ENCODE assay signal across 8 mouse cellular contexts in genomic region chr2:152227051-152227481, GRCm38 (mm10). TPM values are rescaled to one million over a fixed set of nuclear protein-coding genes. Genes with fewer than 3 reads are reported as not detected.
DNase-seq lines count a peak whose midpoint lies in the region; ATAC-seq lines count a peak whose summit lies in the region.

No protein-coding gene starts in this region.

- H3K4me2 ChIP-seq in forebrain, embryonic 14.5 days (ENCODE audit: low read length): peak overlapping the region; percentile 57

- peak; percentile 75 for ATAC-seq in cerebellum, adult (ENCODE audit: insufficient number of reproducible peaks, low FRiP score, low TSS enrichment)
- peak; percentile 82 for ATAC-seq in forebrain, embryonic 14.5 days
- peak; percentile 12 to 65; a peak in 3 of 4 replicates for ATAC-seq in hematopoietic stem cell, adult 5-6 weeks (replicated peaks in 1 of 2; ENCODE audit: insufficient read depth in 1 of 2, low FRiP score in 2 of 2, low TSS enrichment in 1 of 2, low read depth in 1 of 2, poor library complexity in 2 of 2, severe bottlenecking in 2 of 2)
- peak; percentile 65 for ATAC-seq in megakaryocyte progenitor cell, adult 5-6 weeks (replicated peaks; ENCODE audit: poor library complexity)

- peak; percentile 90 for DNase-seq in R1 (ENCODE audit: low read depth, low spot score)
- peak; percentile 64 for DNase-seq in forebrain, embryonic 14.5 days (ENCODE audit: low spot score)
- DNase-seq in left cerebral cortex, postnatal 10 days (ENCODE audit: extremely low spot score in 1 of 2, low spot score in 2 of 2): peak; percentile 39 to 86
- peak; percentile 59 for DNase-seq in right cerebral cortex, postnatal 4 days
- DNase-seq in yolk sac, embryonic 10.5 days (ENCODE audit: low spot score): peak; percentile 83

- WGBS in forebrain, embryonic 14.5 days: under 1% methylated on average over 38 of the region's 38 CpGs

- no peaks in the 10 kb centered on the region for H3K9me3 ChIP-seq in forebrain, embryonic 14.5 days (replicated peaks; ENCODE audit: control insufficient read depth, low read length)

- peak overlapping the region; percentile 96 for H3K9ac ChIP-seq in forebrain, embryonic 14.5 days (ENCODE audit: low read length)

- H3K36me3 ChIP-seq in forebrain, embryonic 14.5 days (ENCODE audit: control insufficient read depth, insufficient read depth, low read length): no peaks in the 10 kb centered on the region

- H3K4me1 ChIP-seq in forebrain, embryonic 14.5 days (ENCODE audit: control insufficient read depth, insufficient read depth, low read length): peaks cover 11% of the 10 kb centered on the region

- H3K27ac ChIP-seq in forebrain, embryonic 14.5 days (ENCODE audit: low read depth, low read length): peak overlapping the region; percentile 95

- peak overlapping the region; percentile 72 for H3K4me3 ChIP-seq in forebrain, embryonic 14.5 days (ENCODE audit: low read depth, low read length)

- intact Hi-C loops in left cerebral cortex, postnatal 10 days (cut with DNase I): no loop called here

- H3K27me3 ChIP-seq in forebrain, embryonic 14.5 days (replicated peaks; ENCODE audit: control insufficient read depth, insufficient read depth, low read length): no peaks in the 10 kb centered on the region

RNA-seq across cellular contexts. Expression of gene Csnk2a1, which starts 0.4 kb away (rescaled TPM):
- polyA plus RNA-seq in forebrain, embryonic 14.5 days (2014; fragmentation: Nextera tagmentation; extraction: Ambion mirVana): 162 and 168 TPM in 2 replicates
- 138 and 169 TPM in 2 replicates for total RNA-seq in hematopoietic stem cell, adult 5-6 weeks (2017)
- total RNA-seq in left cerebral cortex, postnatal 10 days (2021): 100 to 1,000 TPM; 129 to 133 TPM
- 55.9 and 68.2 TPM in 2 replicates for total RNA-seq in megakaryocyte progenitor cell, adult 5-6 weeks (2015)
- total RNA-seq in megakaryocyte progenitor cell, adult 5-6 weeks (2017): 111 and 125 TPM in 2 replicates

Comparison
In these comparisons a context has a peak if more than half of its experiments do, and no peak if none do; other contexts are left out.
1. Peak in every context shown above with its lines: DNase-seq, ATAC-seq, H3K4me3 ChIP-seq and H3K27ac ChIP-seq.